Mouse (Mus musculus): ENCODE data around the gene Atg2a. TPM values are rescaled to one million over a fixed set of nuclear protein-coding genes. Genes with fewer than 3 reads are reported as not detected.

Atg2a gene
- 47.3 TPM for polyA plus RNA-seq (2017; shearing (Covaris generic))

GRCm38 (mm10) chr19:6241274-6242107 is at the start of gene Atg2a:
Atg2a (plus strand) TSS chr19:6241668.

GRCm38 (mm10) chr19:6226135-6226534 is 15.3 kb upstream of the Atg2a start, which contains the start of gene Gpha2:
Gpha2 (plus strand) TSS chr19:6226380.

GRCm38 (mm10) chr19:6235084-6236052 is 6.1 kb upstream of the Atg2a start, which contains the start of gene Ppp2r5b:
Ppp2r5b (minus strand) TSS chr19:6235872.

GRCm38 (mm10) chr19:6276426-6277421 is 35.3 kb downstream of the Atg2a start, which contains the start of gene Ehd1:
Ehd1 (plus strand) TSS chr19:6276725.

GRCm38 (mm10) chr19:6306137-6306551 is 64.7 kb downstream of the Atg2a start, which contains the start of gene Cdc42bpg:
Cdc42bpg (plus strand) TSS chr19:6306456.

Other genes starting within 250 kb of the Atg2a start
- gene Capn1, start 225.8 kb upstream of the Atg2a start, polyA plus RNA-seq (2017; shearing (Covaris generic)): 80.8 TPM
- 60.1 TPM for gene Syvn1, start 195.1 kb upstream of the Atg2a start, polyA plus RNA-seq (2017; shearing (Covaris generic))
- 45.4 TPM for gene Mrpl49, start 183.9 kb upstream of the Atg2a start, polyA plus RNA-seq (2017; shearing (Covaris generic))
- gene Fau, start 183.8 kb upstream of the Atg2a start, polyA plus RNA-seq (2017; shearing (Covaris generic)): 1,033 TPM
- gene Znhit2, start 180.5 kb upstream of the Atg2a start, polyA plus RNA-seq (2017; shearing (Covaris generic)): 6.5 TPM
- gene Tm7sf2, start 173.3 kb upstream of the Atg2a start, polyA plus RNA-seq (2017; shearing (Covaris generic)): 20.0 TPM
- gene Vps51, start 164.4 kb upstream of the Atg2a start, polyA plus RNA-seq (2017; shearing (Covaris generic)): 86.7 TPM
- not detected for gene Tmem262, start 161.6 kb upstream of the Atg2a start, polyA plus RNA-seq (2017; shearing (Covaris generic))
- 0.61 TPM for gene Gm28374, start 159.4 kb upstream of the Atg2a start, polyA plus RNA-seq (2017; shearing (Covaris generic))
- 55.0 TPM for gene Zfpl1, start 156.7 kb upstream of the Atg2a start, polyA plus RNA-seq (2017; shearing (Covaris generic))
- 5.0 TPM for gene Cdca5, start 156.7 kb upstream of the Atg2a start, polyA plus RNA-seq (2017; shearing (Covaris generic))
- not detected for gene AC131692.1, start 147.2 kb upstream of the Atg2a start, polyA plus RNA-seq (2017; shearing (Covaris generic))
- gene Naaladl1, start 135.9 kb upstream of the Atg2a start, polyA plus RNA-seq (2017; shearing (Covaris generic)): not detected
- 2.3 TPM for gene Sac3d1, start 123.0 kb upstream of the Atg2a start, polyA plus RNA-seq (2017; shearing (Covaris generic))
- 36.4 TPM for gene Snx15, start 113.4 kb upstream of the Atg2a start, polyA plus RNA-seq (2017; shearing (Covaris generic))
- not detected for gene Batf2, start 100.7 kb upstream of the Atg2a start, polyA plus RNA-seq (2017; shearing (Covaris generic))
- 18.3 TPM for gene Arl2, start 100.1 kb upstream of the Atg2a start, polyA plus RNA-seq (2017; shearing (Covaris generic))
- not detected for gene Majin, start 57.3 kb upstream of the Atg2a start, polyA plus RNA-seq (2017; shearing (Covaris generic))
- gene Gpha2, start 15.3 kb upstream of the Atg2a start, polyA plus RNA-seq (2017; shearing (Covaris generic)): not detected
- 10.3 TPM for gene Ppp2r5b, start 5.8 kb upstream of the Atg2a start, polyA plus RNA-seq (2017; shearing (Covaris generic))
- 26.2 TPM for gene Ehd1, start 35.1 kb downstream of the Atg2a start, polyA plus RNA-seq (2017; shearing (Covaris generic))
- 0.18 TPM for gene Cdc42bpg, start 64.8 kb downstream of the Atg2a start, polyA plus RNA-seq (2017; shearing (Covaris generic))
- gene Men1, start 93.3 kb downstream of the Atg2a start, polyA plus RNA-seq (2017; shearing (Covaris generic)): 66.7 TPM
- gene Map4k2, start 99.5 kb downstream of the Atg2a start, polyA plus RNA-seq (2017; shearing (Covaris generic)): 114 TPM
- 239 TPM for gene Sf1, start 122.0 kb downstream of the Atg2a start, polyA plus RNA-seq (2017; shearing (Covaris generic))
- gene Pygm, start 142.7 kb downstream of the Atg2a start, polyA plus RNA-seq (2017; shearing (Covaris generic)): 4.6 TPM
- 115 TPM for gene Rasgrp2, start 157.7 kb downstream of the Atg2a start, polyA plus RNA-seq (2017; shearing (Covaris generic))
- gene Nrxn2, start 177.1 kb downstream of the Atg2a start, polyA plus RNA-seq (2017; shearing (Covaris generic)): not detected

Measured in activated CD4-positive, CD25-positive, alpha-beta regulatory T cell, adult 9 weeks (primary cell).